8 mouse cellular contexts compared by ENCODE assay signal in the genomic region with DNA sequence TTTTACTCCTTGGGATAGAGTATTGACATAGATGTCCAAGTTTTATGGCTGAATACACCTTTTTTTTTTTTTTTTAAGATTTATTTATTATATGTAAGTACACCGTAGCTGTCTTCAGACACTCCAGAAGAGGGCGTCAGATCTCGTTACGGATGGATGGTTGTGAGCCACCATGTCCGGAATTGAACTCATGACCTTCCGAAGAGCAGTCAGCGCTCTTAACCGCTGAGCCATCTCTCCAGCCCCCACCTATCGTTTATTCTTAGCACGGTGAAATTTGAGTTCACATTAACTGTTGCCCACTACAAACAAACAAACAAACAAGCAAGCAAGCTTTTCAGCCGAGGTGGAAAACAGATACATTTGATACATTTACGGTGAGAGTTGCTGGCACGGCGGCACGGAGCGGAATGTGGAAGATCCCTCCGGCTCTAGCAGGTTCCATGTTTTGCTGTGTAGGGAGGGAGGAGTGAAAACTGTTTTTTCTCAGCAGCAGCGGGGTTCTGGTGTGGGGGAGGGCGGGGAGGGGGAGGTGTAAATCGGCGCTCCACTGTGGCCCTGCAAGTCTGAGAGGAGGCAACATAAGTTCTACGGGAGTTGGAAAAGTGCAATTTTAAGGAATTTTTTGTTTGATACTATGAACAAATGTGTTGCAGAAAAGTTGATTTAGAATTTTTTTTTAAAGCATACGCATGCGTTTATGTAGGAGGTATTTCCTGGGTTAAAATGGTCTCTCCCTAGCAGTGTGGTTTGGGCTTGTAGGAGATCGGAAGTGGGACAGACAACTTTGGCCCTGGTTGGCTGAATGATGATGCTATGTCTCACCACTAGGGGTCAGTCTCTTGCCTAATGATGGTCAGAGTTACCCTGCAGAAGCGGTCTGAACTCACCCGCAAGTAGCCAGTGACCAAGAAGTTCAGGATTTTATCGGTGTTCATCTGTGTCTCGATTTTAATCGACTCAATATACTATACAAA. TPM values are rescaled to one million over a fixed set of nuclear protein-coding genes. Genes with fewer than 3 reads are reported as not detected.
DNase-seq lines count a peak whose midpoint lies in the region; ATAC-seq and TF ChIP-seq lines count a peak whose summit lies in the region.

No protein-coding gene starts in this region.

- TF ChIP-seq RAD21 in MEL (IDR thresholded peaks at IDR 0.05; ENCODE audit: low read depth, low read length), result peak; percentile 84

- H3K4me2 ChIP-seq in forebrain, embryonic 15.5 days (replicated peaks), result peak overlapping the region; percentile 49

- H3K36me3 ChIP-seq in MEL (ENCODE audit: control insufficient read depth in 1 of 2, insufficient read depth in 2 of 2, low read length in 2 of 2), result peaks cover 0 to 6% of the 10 kb centered on the region in 2 experiments; a peak in 2 of 4 replicates
- no peaks in the 10 kb centered on the region for H3K36me3 ChIP-seq in forebrain, embryonic 15.5 days

- peak in 1 of 2 experiments; percentile 60; a peak in 1 of 4 replicates for TF ChIP-seq POLR2A in MEL (IDR thresholded peaks at IDR 0.05; ENCODE audit: control insufficient read depth in 1 of 2, insufficient read depth in 1 of 2, low read depth in 1 of 2, low read length in 2 of 2, poor library complexity in 1 of 2)
- no peak for TF ChIP-seq POLR2A in lung, adult 2 months (IDR thresholded peaks at IDR 0.05; ENCODE audit: borderline replicate concordance, extremely low read depth, low read depth, low read length)

- H3K9ac ChIP-seq in MEL (ENCODE audit: control insufficient read depth, low read depth, low read length, poor library complexity, severe bottlenecking), result peak overlapping the region; percentile 84
- H3K9ac ChIP-seq in forebrain, embryonic 15.5 days (replicated peaks), result no peak overlapping the region; the same call in 1 of the 2 replicates

- peak; percentile 75 to 96 (median 87) for TF ChIP-seq CTCF in MEL (IDR thresholded peaks at IDR 0.05 in 2 of 3, conservative IDR thresholded peaks at IDR 0.05 in 1 of 3; ENCODE audit: control insufficient read depth in 1 of 3, insufficient read depth in 1 of 3, low read depth in 2 of 3, low read length in 3 of 3, poor library complexity in 1 of 3, severe bottlenecking in 1 of 3)
- TF ChIP-seq CTCF in lung, adult 2 months (IDR thresholded peaks at IDR 0.05; ENCODE audit: insufficient read depth, low read length), result peak; percentile 90

- ATAC-seq in forebrain, embryonic 15.5 days (replicated peaks), result peak; percentile 90
- ATAC-seq in neutrophil, adult 5-6 weeks (ENCODE audit: extremely low read depth, insufficient number of reproducible peaks, low FRiP score, poor library complexity, severe bottlenecking), result peak; percentile 77

- TF ChIP-seq EP300 in MEL (IDR thresholded peaks at IDR 0.05; ENCODE audit: low read depth in 1 of 2, low read length in 2 of 2), result no peak

- H3K4me3 ChIP-seq in MEL (ENCODE audit: control insufficient read depth in 1 of 2, insufficient read depth in 1 of 2, low read depth in 2 of 2, low read length in 2 of 2), result peak overlapping the region; percentile 65 to 97
- peak overlapping the region; percentile 34 for H3K4me3 ChIP-seq in forebrain, embryonic 15.5 days
- H3K4me3 ChIP-seq in lung, adult 2 months (replicated peaks; ENCODE audit: extremely low read depth, low read depth, low read length), result peak overlapping the region; percentile 74

- H3K4me1 ChIP-seq in MEL (ENCODE audit: control insufficient read depth in 1 of 2, insufficient read depth in 2 of 2, low read length in 2 of 2), result peaks cover 0 to 10% of the 10 kb centered on the region in 2 experiments; a peak in 1 of 4 replicates
- peaks cover 9% of the 10 kb centered on the region for H3K4me1 ChIP-seq in forebrain, embryonic 15.5 days
- H3K4me1 ChIP-seq in lung, adult 2 months (ENCODE audit: control insufficient read depth, insufficient read depth, low read length), result no peaks in the 10 kb centered on the region

- peak overlapping the region; percentile 94 for H3K27ac ChIP-seq in MEL (ENCODE audit: control insufficient read depth, low read depth, low read length)
- H3K27ac ChIP-seq in forebrain, embryonic 15.5 days (replicated peaks), result peak overlapping the region; percentile 37; the same call in 1 of the 2 replicates

- DNase-seq in MEL (ENCODE audit: low read depth, low spot score), result peak; percentile 95
- peak; percentile 62 for DNase-seq in cerebellum, adult 11-12 months
- DNase-seq in heart, postnatal 25 days (ENCODE audit: low spot score), result peak; percentile 58
- DNase-seq in layer of hippocampus, adult 18-20 months (ENCODE audit: low spot score in 2 of 2), result peak; percentile 46 to 87
- DNase-seq in lung, adult 2 months, result peak; percentile 51
- peak; percentile 22 to 71 for DNase-seq in thymus, adult 18-20 months

- intact Hi-C loops in heart, postnatal 25 days (cut with DNase I), result loop anchor here (1.0 to 10.0 kb wide), 6 partner anchors 36 to 462 kb away; a partner anchor contains a TSS

- H3K79me2 ChIP-seq in MEL (ENCODE audit: control insufficient read depth, insufficient read depth, low read length, poor library complexity), result no peaks in the 10 kb centered on the region; the same call in 1 of the 2 replicates

- WGBS in forebrain, embryonic 15.5 days, result 5% methylated on average over 30 of the region's 30 CpGs
- under 1% methylated on average over 30 of the region's 30 CpGs for WGBS in lung, adult 2 months

- H3K27me3 ChIP-seq in MEL (ENCODE audit: control insufficient read depth in 1 of 2, insufficient read depth in 2 of 2, low read length in 2 of 2), result no peaks in the 10 kb centered on the region
- no peaks in the 10 kb centered on the region for H3K27me3 ChIP-seq in forebrain, embryonic 15.5 days

- H3K9me3 ChIP-seq in MEL (replicated peaks; ENCODE audit: insufficient read depth, low read length), result no peaks in the 10 kb centered on the region
- no peaks in the 10 kb centered on the region for H3K9me3 ChIP-seq in forebrain, embryonic 15.5 days

TF ChIP-seq in MEL, 35 proteins besides CTCF, POLR2A, EP300 and RAD21 (continues in another document):
- TF ChIP-seq POLR2AphosphoS5 (IDR thresholded peaks at IDR 0.05; ENCODE audit: borderline replicate concordance, low read depth, low read length), result no peak
- TF ChIP-seq GABPA (IDR thresholded peaks at IDR 0.05; ENCODE audit: low read depth, low read length), result no peak
- peak; percentile 13; the same call in 1 of the 2 replicates for TF ChIP-seq NELFE (IDR thresholded peaks at IDR 0.05; ENCODE audit: low read depth, low read length)
- TF ChIP-seq ELF1 (IDR thresholded peaks at IDR 0.05; ENCODE audit: low read depth, low read length), result peak; percentile 69; the same call in 1 of the 2 replicates
- TF ChIP-seq ZC3H11A (IDR thresholded peaks at IDR 0.05; ENCODE audit: low read depth, low read length), result peak; percentile 74
- TF ChIP-seq USF1 (IDR thresholded peaks at IDR 0.05; ENCODE audit: low read depth, low read length), result no peak
- peak; percentile 80; the same call in 1 of the 2 replicates for TF ChIP-seq MAZ (IDR thresholded peaks at IDR 0.05; ENCODE audit: low read depth, low read length)
- peak; percentile 45; the same call in 1 of the 2 replicates for TF ChIP-seq NRF1 (IDR thresholded peaks at IDR 0.05; ENCODE audit: insufficient read depth, low read depth, low read length, poor library complexity, severe bottlenecking)
- peak; percentile 87 for TF ChIP-seq ZNF384 (IDR thresholded peaks at IDR 0.05; ENCODE audit: low read depth, low read length)
- no peak; the same call in 1 of the 2 replicates for TF ChIP-seq GATA1 (IDR thresholded peaks at IDR 0.05; ENCODE audit: low read depth, low read length)
- TF ChIP-seq E2F4 (IDR thresholded peaks at IDR 0.05; ENCODE audit: borderline replicate concordance, low read depth, low read length), result no peak
- peak; percentile 18; the same call in 1 of the 2 replicates for TF ChIP-seq TCF12 (IDR thresholded peaks at IDR 0.05; ENCODE audit: low read depth, low read length)
- TF ChIP-seq ETS1 (IDR thresholded peaks at IDR 0.05; ENCODE audit: low read depth, low read length), result 0 out of 2 replicates have a peak, but pooled peaks have one; percentile 15
- peak; percentile 97 for TF ChIP-seq TBP (IDR thresholded peaks at IDR 0.05; ENCODE audit: low read depth, low read length)
- 0 out of 2 replicates have a peak, but pooled peaks have one; percentile 29 for TF ChIP-seq MYC (IDR thresholded peaks at IDR 0.05; ENCODE audit: low read depth, low read length)
- peak; percentile 28; the same call in 1 of the 2 replicates for TF ChIP-seq MXI1 (IDR thresholded peaks at IDR 0.05; ENCODE audit: low read depth, low read length)
- TF ChIP-seq ZKSCAN1 (IDR thresholded peaks at IDR 0.05; ENCODE audit: low read depth, low read length), result no peak
- peak; percentile 58 for TF ChIP-seq SIN3A (IDR thresholded peaks at IDR 0.05; ENCODE audit: low read length)
- TF ChIP-seq HCFC1 (IDR thresholded peaks at IDR 0.05; ENCODE audit: low read depth, low read length), result no peak; the same call in 1 of the 2 replicates
- TF ChIP-seq UBTF (IDR thresholded peaks at IDR 0.05; ENCODE audit: borderline replicate concordance, insufficient read depth, low read depth, low read length), result no peak
- no peak for TF ChIP-seq CHD2 (IDR thresholded peaks at IDR 0.05; ENCODE audit: low read length)
- TF ChIP-seq SMC3 (IDR thresholded peaks at IDR 0.05; ENCODE audit: low read depth, low read length), result peak; percentile 92
- TF ChIP-seq KAT2A (conservative IDR thresholded peaks at IDR 0.05; ENCODE audit: low read depth, low read length), result no peak
- TF ChIP-seq MAFK (IDR thresholded peaks at IDR 0.05; ENCODE audit: borderline replicate concordance, low read depth, low read length), result 0 out of 2 replicates have a peak, but pooled peaks have one; percentile 1
- TF ChIP-seq CHD1 (IDR thresholded peaks at IDR 0.05; ENCODE audit: low read depth, low read length), result peak; percentile 90
- TF ChIP-seq BHLHE40 (IDR thresholded peaks at IDR 0.05; ENCODE audit: borderline replicate concordance, low read depth, low read length), result no peak
- TF ChIP-seq JUND (IDR thresholded peaks at IDR 0.05; ENCODE audit: low read depth, low read length), result no peak
- no peak; the same call in 1 of the 2 replicates for TF ChIP-seq RCOR1 (IDR thresholded peaks at IDR 0.05; ENCODE audit: low read depth, low read length)

RNA-seq across cellular contexts. Expression of a gene that starts 37.9 kb away (rescaled TPM):
- total RNA-seq in MEL (2012; rRNA removed), result 7.4 and 7.5 TPM in 2 replicates
- polyA plus RNA-seq in MEL (2012; ENCODE audit: insufficient read depth in 1 of 2, insufficient read length in 2 of 2, low read depth in 1 of 2, low replicate concordance in 2 of 2, missing spikeins in 1 of 2), result 1 to 10 TPM in 1 of 2 experiments, not detected in 1; 8.6 TPM
- polyA plus RNA-seq in forebrain, embryonic 15.5 days (2015; fragmentation: Nextera tagmentation; extraction: Ambion mirVana), result 28.6 and 30.7 TPM in 2 replicates
- 10 to 100 TPM; 14.2 to 17.6 TPM for total RNA-seq in heart, postnatal 25 days (2021)
- total RNA-seq in layer of hippocampus, adult 18-20 months (2021), result 10 to 100 TPM; 61.6 to 63.4 TPM
- polyA plus RNA-seq in lung, adult 2 months (2012; rRNA removed), result 6.9 and 11.1 TPM in 2 replicates
- 80.4 and 87.1 TPM in 2 replicates for total RNA-seq in neutrophil, adult 5-6 weeks (2017)

Comparison
In these comparisons a context has a peak if more than half of its experiments do, and no peak if none do; other contexts are left out.
1. Peak in every context shown above with its lines: DNase-seq, ATAC-seq, H3K4me3 ChIP-seq and H3K27ac ChIP-seq.